Comparison of ENCODE assay signal across 16 mouse cellular contexts in genomic region chr13:73251222-73251621, GRCm38 (mm10). TPM values are rescaled to one million over a fixed set of nuclear protein-coding genes. Genes with fewer than 3 reads are reported as not detected.
DNase-seq lines count a peak whose midpoint lies in the region; ATAC-seq and TF ChIP-seq lines count a peak whose summit lies in the region.
"Had no signal": no experiment of that assay in that cellular context is flagged by ENCODE, and none has a peak within 500 bp of the region (broad histone marks: within the 10 kb centered on the region; RNA-seq: fewer than 3 reads in every experiment).

No protein-coding gene starts in this region.

- 23% methylated on average over 7 of the region's 7 CpGs for WGBS in liver, embryonic 11.5 days
- 21% methylated on average over 7 of the region's 7 CpGs for WGBS in liver, embryonic 12.5 days (ENCODE audit: insufficient replicate concordance)
- 29% methylated on average over 7 of the region's 7 CpGs for WGBS in intestine, embryonic 14.5 days
- 32% methylated on average over 7 of the region's 7 CpGs for WGBS in liver, postnatal 0 days (ENCODE audit: insufficient replicate concordance)

- 0 out of 2 replicates have a peak, but pooled peaks have one; percentile 31 for ATAC-seq in liver, embryonic 11.5 days (replicated peaks; ENCODE audit: low FRiP score)
- ATAC-seq in liver, embryonic 12.5 days: no peak
- ATAC-seq in intestine, embryonic 14.5 days (replicated peaks; ENCODE audit: low FRiP score, low TSS enrichment, low read depth): 0 out of 2 replicates have a peak, but pooled peaks have one; percentile 53
- ATAC-seq in liver, postnatal 0 days: no peak
- ATAC-seq: forebrain, embryonic 13.5 days had no signal

- H3K9ac ChIP-seq in liver, embryonic 11.5 days (ENCODE audit: low read depth, low read length): no peak overlapping the region
- H3K9ac ChIP-seq in liver, embryonic 12.5 days: no peak overlapping the region
- H3K9ac ChIP-seq in intestine, embryonic 14.5 days (ENCODE audit: low read length): no peak overlapping the region
- no peak overlapping the region for H3K9ac ChIP-seq in liver, postnatal 0 days (replicated peaks)
- H3K9ac ChIP-seq: forebrain, embryonic 13.5 days; limb, embryonic 13.5 days had no signal

- no peak overlapping the region for H3K4me2 ChIP-seq in liver, embryonic 11.5 days
- H3K4me2 ChIP-seq in liver, embryonic 12.5 days: no peak overlapping the region
- H3K4me2 ChIP-seq in intestine, embryonic 14.5 days (ENCODE audit: low read length): no peak overlapping the region
- H3K4me2 ChIP-seq in liver, postnatal 0 days (ENCODE audit: low read depth, low read length): no peak overlapping the region
- H3K4me2 ChIP-seq: forebrain, embryonic 13.5 days; limb, embryonic 13.5 days had no signal

- H3K9me3 ChIP-seq in liver, embryonic 11.5 days (ENCODE audit: control insufficient read depth, low read length): no peaks in the 10 kb centered on the region
- no peaks in the 10 kb centered on the region for H3K9me3 ChIP-seq in liver, embryonic 12.5 days (replicated peaks)
- no peaks in the 10 kb centered on the region for H3K9me3 ChIP-seq in intestine, embryonic 14.5 days (ENCODE audit: control insufficient read depth, low read length)
- H3K9me3 ChIP-seq in liver, postnatal 0 days (ENCODE audit: low read length): no peaks in the 10 kb centered on the region
- H3K9me3 ChIP-seq: forebrain, embryonic 13.5 days; limb, embryonic 13.5 days had no signal

- no peaks in the 10 kb centered on the region for H3K4me1 ChIP-seq in liver, embryonic 11.5 days (replicated peaks; ENCODE audit: control insufficient read depth, insufficient read depth, low read length)
- H3K4me1 ChIP-seq in liver, embryonic 12.5 days: no peaks in the 10 kb centered on the region
- H3K4me1 ChIP-seq in intestine, embryonic 14.5 days (replicated peaks; ENCODE audit: control insufficient read depth, insufficient read depth, low read length): no peaks in the 10 kb centered on the region
- H3K4me1 ChIP-seq in liver, postnatal 0 days (ENCODE audit: insufficient read depth): no peaks in the 10 kb centered on the region
- H3K4me1 ChIP-seq: forebrain, embryonic 13.5 days; limb, embryonic 13.5 days had no signal

- no peak overlapping the region for H3K27ac ChIP-seq in liver, embryonic 11.5 days (ENCODE audit: low read depth, low read length)
- H3K27ac ChIP-seq in liver, embryonic 12.5 days: no peak overlapping the region
- H3K27ac ChIP-seq in intestine, embryonic 14.5 days (ENCODE audit: low read depth): no peak overlapping the region
- H3K27ac ChIP-seq in liver, postnatal 0 days (ENCODE audit: low read depth): no peak overlapping the region
- H3K27ac ChIP-seq: forebrain, embryonic 13.5 days; limb, embryonic 13.5 days had no signal

- DNase-seq in embryo, embryonic 11 days: peak; percentile 17
- no peak for DNase-seq in embryo, embryonic 10 days (ENCODE audit: low spot score)
- no peak for DNase-seq in liver, embryonic 11.5 days (ENCODE audit: low spot score)
- no peak for DNase-seq in intestine, embryonic 14.5 days (ENCODE audit: low spot score)
- no peak for DNase-seq in liver, postnatal 0 days
- DNase-seq in right cerebral cortex, postnatal 25 days: no peak
- no peak for DNase-seq in retina, postnatal 1 day
- DNase-seq: cerebellum, postnatal 36 days; layer of hippocampus, postnatal 36 days; lung, postnatal 10 days; right cerebral cortex, postnatal 4 days; thymus, postnatal 14 days had no signal

- peaks cover 11% of the 10 kb centered on the region for H3K27me3 ChIP-seq in liver, embryonic 11.5 days (replicated peaks; ENCODE audit: control insufficient read depth, insufficient read depth, low read length)
- H3K27me3 ChIP-seq in liver, embryonic 12.5 days (replicated peaks): peaks cover 20% of the 10 kb centered on the region; the same call in 1 of the 2 replicates
- H3K27me3 ChIP-seq in intestine, embryonic 14.5 days (replicated peaks; ENCODE audit: control insufficient read depth, insufficient read depth, low read length): peaks cover 11% of the 10 kb centered on the region; the same call in 1 of the 2 replicates
- no peaks in the 10 kb centered on the region for H3K27me3 ChIP-seq in liver, postnatal 0 days (ENCODE audit: insufficient read depth, low read length)

- TF ChIP-seq EP300 in liver, postnatal 0 days (IDR thresholded peaks at IDR 0.05; ENCODE audit: low read depth): no peak

- H3K4me3 ChIP-seq in liver, embryonic 11.5 days (ENCODE audit: low read depth, low read length): no peak overlapping the region
- H3K4me3 ChIP-seq in liver, embryonic 12.5 days: no peak overlapping the region
- no peak overlapping the region for H3K4me3 ChIP-seq in intestine, embryonic 14.5 days (ENCODE audit: low read depth, low read length)
- H3K4me3 ChIP-seq in liver, postnatal 0 days (ENCODE audit: low read depth, low read length): no peak overlapping the region
- H3K4me3 ChIP-seq: forebrain, embryonic 13.5 days; limb, embryonic 13.5 days had no signal

- H3K36me3 ChIP-seq in liver, embryonic 11.5 days (ENCODE audit: control insufficient read depth, insufficient read depth, low read length): no peaks in the 10 kb centered on the region
- no peaks in the 10 kb centered on the region for H3K36me3 ChIP-seq in liver, embryonic 12.5 days
- H3K36me3 ChIP-seq in intestine, embryonic 14.5 days (ENCODE audit: control insufficient read depth, insufficient read depth, low read length): no peaks in the 10 kb centered on the region
- H3K36me3 ChIP-seq in liver, postnatal 0 days (replicated peaks; ENCODE audit: insufficient read depth, low read length): no peaks in the 10 kb centered on the region
- H3K36me3 ChIP-seq: limb, embryonic 13.5 days had no signal

- TF ChIP-seq CTCF in liver, postnatal 0 days (IDR thresholded peaks at IDR 0.05; ENCODE audit: low read depth): peak; percentile 37

RNA-seq across cellular contexts. Expression of gene Irx4, which starts 9.1 kb away (rescaled TPM):
- polyA plus RNA-seq in liver, embryonic 11.5 days (2014; fragmentation: Nextera tagmentation; extraction: Ambion mirVana): 0.17 TPM in 1 of 2 replicates, not detected in the other
- 0.06 TPM in 1 of 2 replicates, not detected in the other for polyA plus RNA-seq in liver, embryonic 12.5 days (2016; fragmentation: Nextera tagmentation; extraction: Ambion mirVana)
- 0.07 and 0.16 TPM in 2 replicates for polyA plus RNA-seq in intestine, embryonic 14.5 days (2014; fragmentation: Nextera tagmentation; extraction: Ambion mirVana)
- polyA plus RNA-seq in liver, postnatal 0 days (2015; fragmentation: Nextera tagmentation; extraction: Ambion mirVana): not detected in 2 replicates
- polyA plus RNA-seq: forebrain, embryonic 13.5 days; stomach, embryonic 14.5 days had no signal

Comparison
In these comparisons a context has a peak if more than half of its experiments do, and no peak if none do; other contexts are left out.
1. ATAC-seq: peak in liver, embryonic 11.5 days (single experiment) and intestine, embryonic 14.5 days (single experiment); none in liver, embryonic 12.5 days (single experiment) and liver, postnatal 0 days (single experiment).